ENCODE assay signal across 8 mouse cellular contexts in genomic region chr12:99519191-99519614, GRCm38 (mm10). TPM values are rescaled to one million over a fixed set of nuclear protein-coding genes. Genes with fewer than 3 reads are reported as not detected.
A peak's percentile ranks its signal among the peaks of the same experiment; 100 is the strongest.
DNase-seq lines count a peak whose midpoint lies in the region; ATAC-seq and TF ChIP-seq lines count a peak whose summit lies in the region.

No protein-coding gene starts in this region.

- peak; percentile 79; the same call in 1 of the 2 replicates for ATAC-seq in hindbrain, embryonic 13.5 days (ENCODE audit: low FRiP score)

- no peak overlapping the region; the same call in 1 of the 2 replicates for H3K4me3 ChIP-seq in gastrocnemius, adult 2 months
- H3K4me3 ChIP-seq in hindbrain, embryonic 13.5 days = no peak overlapping the region

- no peak overlapping the region for H3K27ac ChIP-seq in gastrocnemius, adult 2 months
- peak overlapping the region; percentile 79 for H3K27ac ChIP-seq in hindbrain, embryonic 13.5 days

- H3K27me3 ChIP-seq in hindbrain, embryonic 13.5 days = no peaks in the 10 kb centered on the region

- peak overlapping the region; percentile 17; the same call in 1 of the 2 replicates for H3K4me2 ChIP-seq in hindbrain, embryonic 13.5 days

- WGBS in hindbrain, embryonic 13.5 days = 23% methylated on average over 9 of the region's 9 CpGs

- peaks cover 21% of the 10 kb centered on the region for H3K4me1 ChIP-seq in hindbrain, embryonic 13.5 days (replicated peaks)

- peak; percentile 34 for DNase-seq in gastrocnemius, adult 2 months
- no peak for DNase-seq in gastrocnemius, postnatal 10 days
- DNase-seq in right cerebral cortex, postnatal 4 days = peak; percentile 22
- no peak for DNase-seq in right cerebral cortex, postnatal 14 days
- no peak for DNase-seq in T-cell, adult 2 months (ENCODE audit: low spot score)
- no peak for DNase-seq in lung, adult 18-20 months
- DNase-seq in left cerebral cortex, postnatal 14 days (ENCODE audit: low spot score in 2 of 2) = no peak

- H3K9me3 ChIP-seq in hindbrain, embryonic 13.5 days = no peaks in the 10 kb centered on the region

- TF ChIP-seq CTCF in gastrocnemius, adult 2 months (IDR thresholded peaks at IDR 0.05) = no peak

- H3K9ac ChIP-seq in hindbrain, embryonic 13.5 days = no peak overlapping the region

- no peaks in the 10 kb centered on the region for H3K36me3 ChIP-seq in hindbrain, embryonic 13.5 days

- intact Hi-C loops in gastrocnemius, adult 2 months (cut with DNase I) = no loop called here
- intact Hi-C loops in left cerebral cortex, postnatal 14 days (cut with DNase I) = no loop called here

RNA-seq across cellular contexts. Expression of gene Foxn3, which starts 44.2 kb away (rescaled TPM):
- 100 to 1,000 TPM; 190 to 201 TPM for total RNA-seq in gastrocnemius, adult 2 months (2021)
- 100 to 1,000 TPM; 227 to 232 TPM for total RNA-seq in gastrocnemius, postnatal 10 days (2021)
- polyA plus RNA-seq in hindbrain, embryonic 13.5 days (2015; fragmentation: Nextera tagmentation; extraction: Ambion mirVana) = 83.6 and 83.7 TPM in 2 replicates
- 10 to 100 TPM; 47.2 to 51.6 TPM for total RNA-seq in left cerebral cortex, postnatal 14 days (2021)

Comparison
In these comparisons a context has a peak if more than half of its experiments do, and no peak if none do; other contexts are left out.
1. DNase-seq: peak in gastrocnemius, adult 2 months (single experiment) and right cerebral cortex, postnatal 4 days (single experiment); none in gastrocnemius, postnatal 10 days (single experiment), right cerebral cortex, postnatal 14 days (single experiment), T-cell, adult 2 months (single experiment), lung, adult 18-20 months (0 of 2) and left cerebral cortex, postnatal 14 days (0 of 2).